Mouse (Mus musculus): ENCODE results near the gene Zscan10. TPM values are rescaled to one million over a fixed set of nuclear protein-coding genes. Genes with fewer than 3 reads are reported as not detected.

Zscan10 gene
- polyA plus RNA-seq, 1 experiment from 2014 or later: 0.18 TPM

DNA sequence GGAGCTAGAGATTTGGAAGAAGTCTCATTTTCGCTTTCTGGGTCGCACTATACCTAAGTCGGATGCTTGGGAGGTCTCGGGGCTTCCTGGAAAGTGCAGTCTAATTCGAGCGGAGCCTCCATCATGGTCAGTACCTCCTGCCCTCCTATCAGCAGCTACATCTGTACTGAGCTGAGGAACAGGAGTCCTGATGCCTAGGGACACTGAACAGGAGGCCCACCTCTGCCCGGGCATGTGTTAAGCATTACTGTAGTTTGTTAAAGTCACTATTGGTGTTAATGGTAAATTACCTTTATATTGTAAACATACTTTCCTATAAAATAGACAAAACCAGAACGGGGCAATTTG lies 36.3 kb upstream of the Zscan10 start:
- no peaks in the 10 kb centered on the region for H3K27me3 ChIP-seq (replicated peaks)
- H3K27ac ChIP-seq: peak overlapping the region; percentile 96
- WGBS: under 1% methylated on average over 8 of the region's 8 CpGs
- peak; percentile 76 for ATAC-seq (ENCODE audit: insufficient read depth, low FRiP score, low read depth)
- H3K4me3 ChIP-seq (replicated peaks): peak overlapping the region; percentile 72
- H3K4me2 ChIP-seq: peak overlapping the region; percentile 67
- peak overlapping the region; percentile 74 for H3K9ac ChIP-seq
- no peaks in the 10 kb centered on the region for H3K9me3 ChIP-seq
- peaks cover 9% of the 10 kb centered on the region; the same call in 1 of the 2 replicates for H3K4me1 ChIP-seq
- H3K36me3 ChIP-seq: 0 out of 2 replicates have a peak, but pooled peaks cover 5% of the 10 kb centered on the region

DNA sequence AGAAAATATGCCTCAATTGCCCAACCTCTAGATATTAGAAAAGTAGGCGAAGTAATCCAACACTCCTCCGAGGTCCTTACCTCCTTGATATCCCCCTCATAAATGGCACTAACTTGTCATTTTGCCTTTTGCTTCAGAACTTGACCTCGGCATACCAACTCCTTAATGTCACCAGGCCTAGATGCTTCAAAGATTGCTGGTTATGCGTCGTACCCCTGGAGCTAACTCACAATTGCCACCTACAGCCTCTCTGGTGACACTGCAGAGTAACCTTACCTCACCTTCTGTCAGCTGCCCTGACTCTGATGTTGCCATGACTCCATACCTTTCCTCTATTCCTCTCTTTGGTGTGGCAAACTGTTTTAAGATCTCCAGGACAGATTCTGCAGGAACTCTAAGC lies 33.9 kb upstream of the Zscan10 start:
- WGBS: 48% methylated on average over 5 of the region's 5 CpGs
- Histone ChIP-seq H3K4me1 (peaks cover 9% of the 10 kb centered on the region; the same call in 1 of the 2 replicates), H3K27ac (no peak overlapping the region), H3K36me3 (no peaks in the 10 kb centered on the region), H3K9ac (no peak overlapping the region), H3K4me2 (no peak overlapping the region), H3K9me3 (no peaks in the 10 kb centered on the region), H3K27me3 (replicated peaks) (no peaks in the 10 kb centered on the region), H3K4me3 (replicated peaks) (no peak overlapping the region)
- no peak for ATAC-seq (ENCODE audit: insufficient read depth, low FRiP score, low read depth)

DNA sequence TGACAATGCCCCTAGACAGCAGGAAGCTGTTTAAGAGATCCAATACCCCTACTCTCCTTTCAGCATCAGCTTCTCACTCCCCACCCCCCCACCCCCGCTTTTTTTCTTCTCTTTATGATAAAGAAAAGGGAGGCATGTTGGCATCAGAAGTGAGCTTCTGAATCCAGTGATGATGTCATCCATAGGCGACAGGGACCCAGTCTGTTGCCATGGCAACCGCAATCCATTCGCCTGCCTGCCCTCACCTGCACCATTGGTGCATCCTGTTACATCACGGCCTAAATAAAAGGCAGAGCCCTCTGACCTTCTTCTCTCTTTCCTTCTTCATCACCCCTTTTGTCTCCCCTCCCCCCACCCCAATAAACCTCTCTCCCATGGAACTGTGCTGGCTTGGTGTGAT lies 32.3 kb upstream of the Zscan10 start:
- Histone ChIP-seq H3K4me1 (peaks cover 6% of the 10 kb centered on the region; the same call in 1 of the 2 replicates), H3K27ac (no peak overlapping the region), H3K36me3 (0 out of 2 replicates have a peak, but pooled peaks cover 2% of the 10 kb centered on the region), H3K4me2 (no peak overlapping the region), H3K9ac (no peak overlapping the region), H3K4me3 (replicated peaks) (no peak overlapping the region), H3K9me3 (no peaks in the 10 kb centered on the region), H3K27me3 (replicated peaks) (no peaks in the 10 kb centered on the region)
- ATAC-seq (ENCODE audit: insufficient read depth, low FRiP score, low read depth): no peak
- WGBS: 39% methylated on average over 5 of the region's 5 CpGs

DNA sequence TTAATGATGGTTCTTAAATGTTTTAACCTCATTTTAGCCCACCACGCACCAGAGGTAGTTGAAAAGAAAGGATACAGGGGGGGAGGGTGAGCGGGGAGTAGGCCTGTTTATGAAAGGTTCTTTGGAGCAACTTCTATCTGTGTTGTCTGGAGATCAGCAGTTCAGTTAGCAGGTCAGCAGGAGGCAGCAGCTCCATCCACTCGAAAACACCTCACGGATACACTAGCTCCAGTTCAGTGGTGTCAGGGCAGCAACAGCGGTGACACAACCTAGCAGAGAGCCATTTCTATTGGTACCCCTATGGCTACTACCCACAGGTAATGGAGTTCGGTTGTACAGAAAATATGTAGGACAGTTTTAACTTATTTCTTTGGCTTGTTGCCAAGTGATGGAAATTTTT lies 30.6 kb upstream of the Zscan10 start:
- H3K9ac ChIP-seq: no peak overlapping the region
- no peak overlapping the region for H3K4me3 ChIP-seq (replicated peaks)
- ATAC-seq (ENCODE audit: insufficient read depth, low FRiP score, low read depth): peak; percentile 38; the same call in 1 of the 2 replicates
- H3K4me2 ChIP-seq: no peak overlapping the region
- no peaks in the 10 kb centered on the region for H3K9me3 ChIP-seq
- H3K36me3 ChIP-seq: peaks cover 8% of the 10 kb centered on the region
- 37% methylated on average over 6 of the region's 6 CpGs for WGBS
- H3K27me3 ChIP-seq (replicated peaks): no peaks in the 10 kb centered on the region
- no peak overlapping the region for H3K27ac ChIP-seq
- peaks cover 2% of the 10 kb centered on the region; the same call in 1 of the 2 replicates for H3K4me1 ChIP-seq

DNA sequence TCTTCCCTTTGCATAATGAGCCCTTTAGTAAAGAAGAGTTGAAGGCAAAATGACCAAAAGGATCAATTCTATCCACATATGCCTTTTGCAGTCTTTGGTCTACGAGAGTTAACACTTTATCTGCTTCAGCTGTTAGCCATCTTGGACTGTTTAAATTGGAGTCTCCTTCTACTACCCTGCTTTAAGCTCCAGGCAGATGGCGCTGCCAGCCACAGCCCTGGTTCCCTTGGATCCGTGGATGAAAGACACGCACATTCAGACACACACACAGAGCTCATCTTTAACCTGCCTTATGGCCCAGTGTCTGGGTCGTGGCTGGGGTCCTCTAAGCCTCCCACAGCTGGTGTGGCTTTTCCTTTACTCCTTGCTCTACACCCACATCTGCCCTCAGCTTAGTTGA lies 29.6 kb upstream of the Zscan10 start:
- ATAC-seq (ENCODE audit: insufficient read depth, low FRiP score, low read depth): no peak
- H3K9me3 ChIP-seq: no peaks in the 10 kb centered on the region
- H3K4me3 ChIP-seq (replicated peaks): no peak overlapping the region
- no peak overlapping the region for H3K27ac ChIP-seq
- no peaks in the 10 kb centered on the region for H3K27me3 ChIP-seq (replicated peaks)
- H3K36me3 ChIP-seq: peaks cover 14% of the 10 kb centered on the region
- no peak overlapping the region for H3K9ac ChIP-seq
- H3K4me1 ChIP-seq: no peaks in the 10 kb centered on the region
- H3K4me2 ChIP-seq: no peak overlapping the region
- WGBS: 20% methylated on average over 5 of the region's 5 CpGs

DNA sequence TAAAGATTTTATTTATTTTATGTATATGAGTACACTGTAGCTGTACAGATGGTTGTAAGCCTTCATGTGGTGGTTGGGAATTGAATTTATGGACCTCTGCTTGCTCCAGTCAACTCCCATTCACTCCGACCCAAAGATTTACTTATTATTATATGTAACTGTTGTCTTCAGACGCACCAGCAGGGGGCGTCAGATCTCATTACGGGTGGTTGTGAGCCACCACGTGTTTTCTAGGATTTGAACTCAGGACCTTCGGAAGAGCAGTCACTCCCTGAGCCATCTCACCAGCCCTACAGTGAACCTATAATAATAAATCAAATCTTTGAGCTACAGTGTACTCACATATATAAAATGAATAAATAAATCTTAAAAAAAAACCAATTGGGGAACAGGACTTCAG lies 28.6 kb upstream of the Zscan10 start:
- ATAC-seq (ENCODE audit: insufficient read depth, low FRiP score, low read depth): no peak
- Histone ChIP-seq H3K27me3 (replicated peaks) (no peaks in the 10 kb centered on the region), H3K36me3 (peaks cover 23% of the 10 kb centered on the region), H3K4me3 (replicated peaks) (no peak overlapping the region), H3K27ac (no peak overlapping the region), H3K4me2 (no peak overlapping the region), H3K9ac (no peak overlapping the region), H3K9me3 (no peaks in the 10 kb centered on the region), H3K4me1 (no peaks in the 10 kb centered on the region)
- WGBS: 79% methylated on average over 6 of the region's 6 CpGs

DNA sequence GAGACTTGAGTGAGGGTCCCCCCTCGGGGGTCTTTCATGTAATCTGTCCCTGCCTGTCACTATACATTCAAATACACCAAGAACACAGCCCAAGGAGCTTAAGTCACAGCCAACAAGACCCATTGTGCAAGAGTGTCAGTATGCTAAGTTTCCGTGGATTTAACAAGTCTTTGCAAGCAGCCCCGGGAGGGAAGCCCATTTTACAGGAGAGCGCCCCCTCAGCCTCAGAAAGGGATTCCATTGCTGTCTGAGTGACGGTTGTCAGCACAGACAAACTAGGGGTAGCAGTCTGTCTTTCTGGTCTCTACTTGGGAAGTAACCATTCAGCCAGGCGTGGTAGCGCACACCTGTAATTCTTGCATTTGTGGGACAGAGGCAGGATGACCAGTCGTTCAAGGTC lies 26.5 kb upstream of the Zscan10 start:
- H3K9ac ChIP-seq: no peak overlapping the region

DNA sequence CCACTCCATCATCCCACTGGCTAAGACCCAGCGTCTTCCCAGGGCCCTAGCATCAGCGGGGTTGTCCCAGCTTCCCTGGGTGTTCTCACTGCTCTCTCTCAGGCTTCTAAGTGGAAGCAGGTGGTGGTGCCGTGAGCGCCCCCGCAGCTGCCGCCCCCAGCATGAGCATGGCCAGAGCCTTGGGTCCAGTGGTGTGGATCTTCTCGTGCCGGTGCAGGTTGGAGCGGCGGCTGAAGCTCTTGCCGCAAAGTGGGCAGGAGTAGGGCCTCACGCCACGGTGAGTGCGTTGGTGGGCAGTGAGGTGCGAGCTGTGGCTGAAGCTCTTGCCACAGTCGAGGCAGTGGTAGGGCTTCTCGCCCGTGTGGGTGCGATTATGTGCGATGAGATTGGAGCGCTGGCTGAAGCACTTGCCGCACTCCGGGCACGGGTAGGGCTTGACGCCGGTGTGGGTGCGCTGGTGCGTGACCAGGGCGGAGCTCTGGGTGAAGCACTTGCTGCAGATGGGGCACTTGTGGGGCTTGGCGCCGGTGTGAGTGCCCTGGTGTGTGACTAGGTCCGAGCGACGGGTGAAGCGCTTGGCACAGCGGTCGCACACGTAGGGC lies 24.6 kb upstream of the Zscan10 start:
- no peak for ATAC-seq (ENCODE audit: insufficient read depth, low FRiP score, low read depth)
- H3K9ac ChIP-seq: no peak overlapping the region
- H3K27me3 ChIP-seq (replicated peaks): no peaks in the 10 kb centered on the region
- H3K9me3 ChIP-seq: no peaks in the 10 kb centered on the region
- peaks cover 44% of the 10 kb centered on the region for H3K36me3 ChIP-seq
- no peaks in the 10 kb centered on the region for H3K4me1 ChIP-seq
- 94% methylated on average over 38 of the region's 38 CpGs for WGBS
- H3K4me2 ChIP-seq: no peak overlapping the region
- H3K4me3 ChIP-seq (replicated peaks): no peak overlapping the region
- no peak overlapping the region for H3K27ac ChIP-seq

More for the DNA sequence above, 26.5 kb upstream of the Zscan10 start:
- ATAC-seq (ENCODE audit: insufficient read depth, low FRiP score, low read depth): no peak
- H3K36me3 ChIP-seq: peaks cover 34% of the 10 kb centered on the region
- no peaks in the 10 kb centered on the region for H3K27me3 ChIP-seq (replicated peaks)
- no peak overlapping the region for H3K27ac ChIP-seq
- no peak overlapping the region for H3K4me2 ChIP-seq
- H3K9me3 ChIP-seq: no peaks in the 10 kb centered on the region
- H3K4me3 ChIP-seq (replicated peaks): no peak overlapping the region
- WGBS: 88% methylated on average over 8 of the region's 8 CpGs
- H3K4me1 ChIP-seq: no peaks in the 10 kb centered on the region

DNA sequence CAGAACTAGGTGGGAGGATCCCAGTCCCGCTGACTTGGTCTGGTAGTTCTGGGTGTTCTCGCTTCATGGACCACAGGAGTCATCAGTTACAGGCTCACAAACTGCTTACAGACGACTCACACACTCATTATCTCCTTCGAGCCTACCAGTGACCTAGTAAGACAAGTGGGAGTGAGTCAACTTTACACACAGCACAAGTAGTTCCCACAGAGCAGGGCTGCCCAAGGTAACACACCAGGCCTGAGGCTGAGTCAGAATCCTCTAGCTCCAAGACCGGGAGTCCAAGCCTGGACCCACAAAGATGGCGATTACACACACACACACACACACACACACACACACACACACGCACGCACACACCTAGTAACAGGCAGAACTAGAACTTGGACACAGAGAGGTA lies 15.9 kb upstream of the Zscan10 start:
- Histone ChIP-seq H3K27ac (no peak overlapping the region), H3K4me3 (replicated peaks) (peak overlapping the region; percentile 69), H3K4me1 (peaks cover 17% of the 10 kb centered on the region), H3K4me2 (peak overlapping the region; percentile 88), H3K9ac (peak overlapping the region; percentile 66; the same call in 1 of the 2 replicates), H3K36me3 (peaks cover 6% of the 10 kb centered on the region; the same call in 1 of the 2 replicates), H3K9me3 (no peaks in the 10 kb centered on the region), H3K27me3 (replicated peaks) (no peaks in the 10 kb centered on the region)
- 85% methylated on average over 8 of the region's 8 CpGs for WGBS
- ATAC-seq (ENCODE audit: insufficient read depth, low FRiP score, low read depth): no peak

DNA sequence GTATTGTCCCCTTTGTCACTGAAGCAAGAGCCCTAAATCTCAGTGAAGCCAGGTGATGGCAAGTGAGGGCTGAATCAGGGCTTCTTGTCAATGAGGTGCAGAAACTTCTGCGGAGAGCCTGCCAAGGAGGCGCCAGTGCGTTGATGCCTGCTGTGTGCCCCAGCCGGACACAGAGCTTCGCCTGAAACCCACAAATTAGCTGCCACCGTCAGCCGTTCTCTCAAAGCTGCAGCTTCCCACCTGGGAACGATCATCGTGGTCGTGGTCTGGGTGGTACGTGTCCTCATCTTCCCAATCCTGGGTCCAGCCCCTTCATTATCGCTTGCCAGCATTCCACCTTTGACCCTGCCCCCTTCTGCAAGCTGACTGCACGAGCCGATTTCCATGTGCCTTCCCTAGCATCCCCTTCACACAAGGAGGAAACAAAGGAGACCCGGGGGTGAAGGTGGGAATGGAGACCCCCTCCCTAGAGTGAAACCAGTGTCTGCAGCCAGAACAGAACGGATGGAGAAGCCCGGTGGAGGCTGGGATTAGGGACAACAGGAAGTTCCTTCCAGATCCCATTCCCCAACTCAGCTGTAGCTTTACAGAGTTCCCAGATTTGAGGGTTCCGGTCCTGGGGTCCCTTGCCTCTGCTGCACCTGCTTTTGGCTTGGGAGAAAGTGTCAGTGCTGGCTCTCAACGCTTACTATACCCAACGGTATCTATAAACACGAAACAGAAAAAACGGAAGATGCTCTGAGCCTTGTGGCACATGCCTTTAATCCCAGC lies 14.8 kb upstream of the Zscan10 start:
- no peak overlapping the region; the same call in 1 of the 2 replicates for H3K27ac ChIP-seq
- ATAC-seq (ENCODE audit: insufficient read depth, low FRiP score, low read depth): peak; percentile 80
- H3K9ac ChIP-seq: peak overlapping the region; percentile 66
- H3K4me1 ChIP-seq: peaks cover 17% of the 10 kb centered on the region
- H3K4me3 ChIP-seq (replicated peaks): peak overlapping the region; percentile 69
- under 1% methylated on average over 22 of the region's 22 CpGs for WGBS
- no peaks in the 10 kb centered on the region for H3K9me3 ChIP-seq
- H3K27me3 ChIP-seq (replicated peaks): no peaks in the 10 kb centered on the region
- H3K36me3 ChIP-seq: peaks cover 3% of the 10 kb centered on the region; the same call in 1 of the 2 replicates
- H3K4me2 ChIP-seq: peak overlapping the region; percentile 88

DNA sequence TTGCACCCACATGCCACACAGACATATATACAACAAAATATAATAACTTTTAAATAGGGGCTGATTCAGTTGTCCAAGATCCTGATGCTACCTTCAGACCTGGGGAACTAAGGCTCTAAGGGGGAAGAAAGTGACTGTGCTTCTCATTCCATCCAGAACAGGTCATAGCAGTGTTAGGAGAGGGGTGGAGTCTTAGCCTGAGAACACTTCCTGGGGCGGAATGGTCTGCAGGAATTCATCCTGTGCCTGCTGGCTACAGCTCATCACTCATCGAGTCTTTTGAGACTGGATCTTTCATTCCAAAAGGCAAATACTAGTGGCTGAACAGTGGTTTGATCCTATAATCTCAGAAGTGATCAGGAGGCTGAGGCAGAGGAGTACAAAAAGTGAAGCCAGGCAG lies 13.4 kb upstream of the Zscan10 start:
- 47% methylated on average over 2 of the region's 2 CpGs for WGBS
- Histone ChIP-seq H3K4me1 (peaks cover 17% of the 10 kb centered on the region), H3K27me3 (replicated peaks) (no peaks in the 10 kb centered on the region), H3K9ac (no peak overlapping the region), H3K36me3 (no peaks in the 10 kb centered on the region), H3K4me3 (replicated peaks) (no peak overlapping the region), H3K27ac (no peak overlapping the region), H3K9me3 (no peaks in the 10 kb centered on the region), H3K4me2 (no peak overlapping the region)
- ATAC-seq (ENCODE audit: insufficient read depth, low FRiP score, low read depth): no peak

DNA sequence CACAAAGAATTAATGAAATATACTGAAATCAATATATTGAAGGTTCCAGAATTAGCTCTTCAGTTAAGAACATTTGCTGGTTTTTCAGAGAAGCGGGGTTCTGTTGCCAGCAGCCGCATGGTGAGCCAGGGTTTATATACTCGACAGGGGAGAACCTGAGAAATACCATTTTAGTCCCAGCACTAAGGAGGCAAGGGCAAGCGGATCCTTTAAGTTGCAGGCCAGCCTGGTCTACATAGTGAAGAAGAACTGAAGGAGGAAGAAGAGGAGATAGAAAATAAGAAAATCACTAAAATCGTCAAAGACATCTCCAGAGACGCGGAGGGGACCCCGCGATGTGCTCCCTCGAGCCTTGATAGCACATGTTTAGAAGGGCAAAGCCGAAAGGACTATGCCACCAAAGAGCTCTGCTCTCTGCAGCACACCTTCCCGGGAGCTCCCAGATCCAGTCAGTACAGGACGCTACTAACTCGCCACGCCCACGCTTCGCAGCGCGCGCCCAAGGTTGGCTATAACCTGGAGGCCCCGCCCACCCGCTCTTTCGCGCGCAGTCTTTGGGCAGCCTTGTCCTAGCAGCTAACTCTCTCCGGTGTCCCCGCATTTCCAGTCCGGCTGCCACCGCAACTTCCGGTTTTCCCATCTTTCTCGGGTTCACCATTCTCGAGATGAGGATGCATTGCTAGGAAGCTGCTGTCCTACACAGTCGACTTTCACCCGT lies 8.3 kb upstream of the Zscan10 start:
- WGBS: 6% methylated on average over 34 of the region's 34 CpGs
- no peaks in the 10 kb centered on the region for H3K9me3 ChIP-seq

More for the DNA sequence above, 8.3 kb upstream of the Zscan10 start:
- peak overlapping the region; percentile 27; the same call in 1 of the 2 replicates for H3K9ac ChIP-seq
- peak overlapping the region; percentile 71 for H3K27ac ChIP-seq
- ATAC-seq (ENCODE audit: insufficient read depth, low FRiP score, low read depth): peak; percentile 100
- no peaks in the 10 kb centered on the region for H3K4me1 ChIP-seq
- peak overlapping the region; percentile 49 for H3K4me3 ChIP-seq (replicated peaks)
- H3K27me3 ChIP-seq (replicated peaks): no peaks in the 10 kb centered on the region
- H3K36me3 ChIP-seq: no peaks in the 10 kb centered on the region
- peak overlapping the region; percentile 68 for H3K4me2 ChIP-seq
